Mouse (Mus musculus): ENCODE measurements around the gene Pom121l2. TPM values are rescaled to one million over a fixed set of nuclear protein-coding genes. Genes with fewer than 3 reads are reported as not detected.

The Pom121l2 gene
- polyA plus RNA-seq, 1 experiment from 2014 or later: not detected

- 55% methylated on average over 7 of the region's 7 CpGs for WGBS
- H3K4me3 ChIP-seq (ENCODE audit: low read length): peak overlapping the region; percentile 72; the same call in 1 of the 2 replicates
- ATAC-seq (replicated peaks; ENCODE audit: extremely low read depth, insufficient read depth, low FRiP score): no peak
Observed at GRCm38 (mm10) chr13:22007872-22008271, 26.9 kb downstream of the Pom121l2 start.

DNA sequence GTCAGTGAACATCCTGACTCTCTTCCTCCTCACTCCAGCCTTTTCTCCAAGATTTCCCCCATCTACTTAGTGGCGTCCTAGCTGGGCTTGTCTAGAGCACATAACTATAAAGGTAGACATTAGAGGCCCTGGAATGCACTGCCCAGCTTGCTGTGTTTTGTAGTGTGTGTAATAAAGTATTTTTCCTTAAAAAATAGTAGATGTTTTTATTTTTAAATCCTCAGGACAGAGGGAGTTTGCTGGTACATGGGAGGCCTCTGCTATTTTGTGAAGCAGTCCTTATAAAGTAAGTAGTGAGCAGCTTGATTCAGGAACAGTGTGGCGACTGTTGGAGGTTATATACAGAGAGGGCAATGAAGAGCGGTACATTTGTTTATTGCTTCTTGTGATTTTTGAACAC lies 27.7 kb downstream of the Pom121l2 start:
- Histone ChIP-seq H3K36me3 (ENCODE audit: control insufficient read depth, insufficient read depth) (no peaks in the 10 kb centered on the region), H3K9me3 (replicated peaks; ENCODE audit: control insufficient read depth, low read length) (no peaks in the 10 kb centered on the region), H3K4me2 (ENCODE audit: low read depth, low read length) (no peak overlapping the region), H3K27ac (ENCODE audit: low read length) (no peak overlapping the region), H3K27me3 (ENCODE audit: control insufficient read depth, insufficient read depth, low read length) (peaks cover 75% of the 10 kb centered on the region), H3K9ac (ENCODE audit: low read length) (no peak overlapping the region), H3K4me1 (ENCODE audit: control insufficient read depth, insufficient read depth, low read length) (peaks cover 10% of the 10 kb centered on the region), H3K4me3 (ENCODE audit: low read length) (no peak overlapping the region)
- WGBS: 84% methylated on average over 3 of the region's 3 CpGs
- no peak for ATAC-seq (replicated peaks; ENCODE audit: extremely low read depth, insufficient read depth, low FRiP score)

More at GRCm38 (mm10) chr13:22007872-22008271, 26.9 kb downstream of the Pom121l2 start:
- peaks cover 81% of the 10 kb centered on the region for H3K27me3 ChIP-seq (ENCODE audit: control insufficient read depth, insufficient read depth, low read length)
- H3K9ac ChIP-seq (ENCODE audit: low read length): no peak overlapping the region
- H3K4me1 ChIP-seq (ENCODE audit: control insufficient read depth, insufficient read depth, low read length): peaks cover 10% of the 10 kb centered on the region
- H3K4me2 ChIP-seq (ENCODE audit: low read depth, low read length): no peak overlapping the region
- no peak overlapping the region for H3K27ac ChIP-seq (ENCODE audit: low read length)
- H3K36me3 ChIP-seq (ENCODE audit: control insufficient read depth, insufficient read depth): no peaks in the 10 kb centered on the region
- no peaks in the 10 kb centered on the region for H3K9me3 ChIP-seq (replicated peaks; ENCODE audit: control insufficient read depth, low read length)

DNA sequence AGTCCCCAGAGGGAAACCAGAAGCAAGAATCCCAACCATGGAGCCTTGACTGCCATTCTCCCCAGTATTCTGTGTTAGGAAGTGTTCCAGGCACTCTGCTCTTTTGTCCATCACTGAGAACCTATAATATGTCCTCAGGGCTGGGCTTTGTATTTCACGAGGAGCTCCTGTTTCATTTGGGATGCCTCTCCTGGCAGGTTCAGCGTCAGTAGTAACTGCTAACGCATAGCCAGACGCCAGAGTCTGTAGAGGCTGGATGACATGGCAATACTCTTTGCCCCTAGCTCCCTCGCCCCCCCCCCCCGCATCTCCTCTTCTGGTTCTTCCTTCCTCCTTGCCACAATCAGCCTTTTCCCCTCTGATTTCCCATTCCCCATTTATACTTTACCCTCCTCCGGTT lies 28.6 kb downstream of the Pom121l2 start, which contains the start of gene Prss16:
Prss16 (minus strand) TSS at position 101 of the 400 bp plus-strand sequence.
- Histone ChIP-seq H3K4me1 (ENCODE audit: control insufficient read depth, insufficient read depth, low read length) (peaks cover 13% of the 10 kb centered on the region), H3K9ac (ENCODE audit: low read length) (no peak within 1 kb of the TSS), H3K4me2 (ENCODE audit: low read depth, low read length) (no peak within 1 kb of the TSS), H3K27me3 (ENCODE audit: control insufficient read depth, insufficient read depth, low read length) (peaks cover 70% of the 10 kb centered on the region), H3K4me3 (ENCODE audit: low read length) (no peak within 1 kb of the TSS), H3K27ac (ENCODE audit: low read length) (no peak within 1 kb of the TSS), H3K36me3 (ENCODE audit: control insufficient read depth, insufficient read depth) (no peaks in the 10 kb centered on the region), H3K9me3 (replicated peaks; ENCODE audit: control insufficient read depth, low read length) (no peaks in the 10 kb centered on the region)
- 40% methylated on average over 6 of the region's 7 CpGs for WGBS
- ATAC-seq (replicated peaks; ENCODE audit: extremely low read depth, insufficient read depth, low FRiP score): no peak

DNA sequence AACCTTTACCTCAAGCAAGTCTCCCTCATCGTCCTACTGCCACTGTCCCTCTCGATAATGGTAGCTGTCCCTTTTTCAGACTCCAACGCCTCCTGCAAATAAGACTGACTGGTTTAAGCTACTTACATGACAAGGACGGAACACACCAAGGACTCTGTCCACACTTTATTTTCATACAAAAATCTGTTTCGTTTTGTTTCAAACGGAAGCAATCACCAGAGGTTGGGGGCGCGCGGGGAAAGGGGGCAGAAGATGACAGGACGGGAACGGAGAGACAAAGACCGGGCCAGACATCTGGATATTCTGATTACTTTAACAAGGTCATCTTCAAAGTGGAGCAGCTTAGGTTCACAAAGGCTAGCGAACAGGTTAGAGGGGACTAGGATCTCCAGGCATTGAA lies 32.7 kb downstream of the Pom121l2 start:
- H3K9ac ChIP-seq (ENCODE audit: low read length): no peak overlapping the region
- ATAC-seq (replicated peaks; ENCODE audit: extremely low read depth, insufficient read depth, low FRiP score): no peak
- H3K36me3 ChIP-seq (ENCODE audit: control insufficient read depth, insufficient read depth): no peaks in the 10 kb centered on the region
- no peak overlapping the region for H3K27ac ChIP-seq (ENCODE audit: low read length)
- no peaks in the 10 kb centered on the region for H3K9me3 ChIP-seq (replicated peaks; ENCODE audit: control insufficient read depth, low read length)
- peak overlapping the region; percentile 56; the same call in 1 of the 2 replicates for H3K4me2 ChIP-seq (ENCODE audit: low read depth, low read length)
- H3K27me3 ChIP-seq (ENCODE audit: control insufficient read depth, insufficient read depth, low read length): peaks cover 48% of the 10 kb centered on the region
- 0 out of 2 replicates have a peak overlapping the region, but pooled peaks have one; percentile 10 for H3K4me3 ChIP-seq (ENCODE audit: low read length)
- peaks cover 6% of the 10 kb centered on the region for H3K4me1 ChIP-seq (ENCODE audit: control insufficient read depth, insufficient read depth, low read length)
- 26% methylated on average over 13 of the region's 13 CpGs for WGBS

DNA sequence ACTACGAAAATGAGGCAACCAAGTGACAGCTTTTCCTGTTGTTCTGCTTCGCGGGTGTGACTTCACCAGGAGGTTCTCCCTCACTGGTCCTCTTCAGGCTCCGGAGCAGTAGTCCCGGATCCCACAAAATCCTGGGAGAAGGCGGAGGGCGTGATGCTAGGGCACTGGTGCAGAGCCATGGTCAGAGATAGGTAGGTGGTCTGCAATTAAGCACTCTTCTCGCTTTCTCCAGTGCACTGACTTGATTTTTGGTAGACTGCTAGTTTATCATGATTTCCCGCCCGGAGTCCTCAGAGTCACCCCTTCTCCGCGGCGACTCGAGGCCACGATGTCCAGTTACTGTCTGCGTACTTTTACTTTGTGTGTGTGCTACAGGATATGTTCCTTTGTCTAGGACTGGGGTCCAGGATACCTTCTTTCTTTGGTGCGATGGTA lies 33.4 kb downstream of the Pom121l2 start:
- 13% methylated on average over 17 of the region's 17 CpGs for WGBS
- Histone ChIP-seq H3K36me3 (ENCODE audit: control insufficient read depth, insufficient read depth) (no peaks in the 10 kb centered on the region), H3K9me3 (replicated peaks; ENCODE audit: control insufficient read depth, low read length) (no peaks in the 10 kb centered on the region), H3K4me1 (ENCODE audit: control insufficient read depth, insufficient read depth, low read length) (peaks cover 6% of the 10 kb centered on the region), H3K27ac (ENCODE audit: low read length) (no peak overlapping the region; the same call in 1 of the 2 replicates), H3K27me3 (ENCODE audit: control insufficient read depth, insufficient read depth, low read length) (peaks cover 43% of the 10 kb centered on the region), H3K4me2 (ENCODE audit: low read depth, low read length) (peak overlapping the region; percentile 56), H3K9ac (ENCODE audit: low read length) (no peak overlapping the region), H3K4me3 (ENCODE audit: low read length) (peak overlapping the region; percentile 38)
- ATAC-seq (replicated peaks; ENCODE audit: extremely low read depth, insufficient read depth, low FRiP score): no peak

- Histone ChIP-seq H3K27ac (ENCODE audit: low read length) (no peak overlapping the region), H3K27me3 (ENCODE audit: control insufficient read depth, insufficient read depth, low read length) (peaks cover 36% of the 10 kb centered on the region), H3K4me2 (ENCODE audit: low read depth, low read length) (peak overlapping the region; percentile 29; the same call in 1 of the 2 replicates), H3K9ac (ENCODE audit: low read length) (no peak overlapping the region), H3K4me3 (ENCODE audit: low read length) (peak overlapping the region; percentile 25; the same call in 1 of the 2 replicates), H3K36me3 (ENCODE audit: control insufficient read depth, insufficient read depth) (no peaks in the 10 kb centered on the region), H3K9me3 (replicated peaks; ENCODE audit: control insufficient read depth, low read length) (no peaks in the 10 kb centered on the region), H3K4me1 (ENCODE audit: control insufficient read depth, insufficient read depth, low read length) (peaks cover 6% of the 10 kb centered on the region)
- 16% methylated on average over 27 of the region's 27 CpGs for WGBS
- peak; percentile 84 for ATAC-seq (replicated peaks; ENCODE audit: extremely low read depth, insufficient read depth, low FRiP score)
Observed at GRCm38 (mm10) chr13:22015479-22016450, 34.8 kb downstream of the Pom121l2 start.

GRCm38 (mm10) chr13:22019934-22020835 lies 39.2 kb downstream of the Pom121l2 start:
- H3K27me3 ChIP-seq (ENCODE audit: control insufficient read depth, insufficient read depth, low read length): peaks cover 11% of the 10 kb centered on the region
- H3K4me3 ChIP-seq (ENCODE audit: low read length): peak overlapping the region; percentile 64
- H3K4me2 ChIP-seq (ENCODE audit: low read depth, low read length): peak overlapping the region; percentile 78
- ATAC-seq (replicated peaks; ENCODE audit: extremely low read depth, insufficient read depth, low FRiP score): no peak
- WGBS: under 1% methylated on average over 44 of the region's 44 CpGs
- H3K4me1 ChIP-seq (ENCODE audit: control insufficient read depth, insufficient read depth, low read length): no peaks in the 10 kb centered on the region
- H3K9ac ChIP-seq (ENCODE audit: low read length): peak overlapping the region; percentile 70
- H3K27ac ChIP-seq (ENCODE audit: low read length): peak overlapping the region; percentile 15; the same call in 1 of the 2 replicates
- no peaks in the 10 kb centered on the region for H3K36me3 ChIP-seq (ENCODE audit: control insufficient read depth, insufficient read depth)
- H3K9me3 ChIP-seq (replicated peaks; ENCODE audit: control insufficient read depth, low read length): no peaks in the 10 kb centered on the region

GRCm38 (mm10) chr13:22020901-22021339 lies 39.9 kb downstream of the Pom121l2 start:
- ATAC-seq (replicated peaks; ENCODE audit: extremely low read depth, insufficient read depth, low FRiP score): peak; percentile 63
- WGBS: 1% methylated on average over 8 of the region's 8 CpGs
- Histone ChIP-seq H3K27ac (ENCODE audit: low read length) (no peak overlapping the region; the same call in 1 of the 2 replicates), H3K9ac (ENCODE audit: low read length) (peak overlapping the region; percentile 71), H3K36me3 (ENCODE audit: control insufficient read depth, insufficient read depth) (no peaks in the 10 kb centered on the region), H3K4me2 (ENCODE audit: low read depth, low read length) (peak overlapping the region; percentile 78), H3K27me3 (ENCODE audit: control insufficient read depth, insufficient read depth, low read length) (peaks cover 7% of the 10 kb centered on the region; the same call in 1 of the 2 replicates), H3K4me3 (ENCODE audit: low read length) (peak overlapping the region; percentile 64), H3K4me1 (ENCODE audit: control insufficient read depth, insufficient read depth, low read length) (no peaks in the 10 kb centered on the region), H3K9me3 (replicated peaks; ENCODE audit: control insufficient read depth, low read length) (no peaks in the 10 kb centered on the region)
